Mouse (Mus musculus) layer of hippocampus, adult 6 months (tissue): ENCODE results near the gene Tbx2. TPM values are rescaled to one million over a fixed set of nuclear protein-coding genes. Genes with fewer than 3 reads are reported as not detected.

ENCODE experiments used
- long read RNA-seq, 2 experiments: library from polyadenylated mRNA; unstranded; transcript quantifications; one replicate each; pipeline ENCODE4 v2.0.0; 2019 to 2020
- polyA plus RNA-seq: library from polyadenylated mRNA; unstranded; fragments of <200 nt; fragmentation: Nextera tagmentation; gene quantifications from 2 replicates; pipeline ENCODE4 v1.2.3, GENCODE M21; 2021

Gene Tbx2
- 0.08 and 0.18 TPM in 2 replicates for polyA plus RNA-seq
- long read RNA-seq, experiment 1 = 0 reads
- long read RNA-seq, experiment 2, partial matches to known transcripts = 2 of 3 reads
- long read RNA-seq, experiment 2, other reads (novel, unspliced or antisense) = 0 of 3 reads

GRCm38 (mm10) chr11:85832231-85832924 lies at the start of gene Tbx2:
Tbx2 (plus strand) TSS chr11:85832551.

GRCm38 (mm10) chr11:85850233-85850632 lies 17.9 kb downstream of the Tbx2 start, which contains the start of gene Gm11444:
Gm11444 (minus strand) TSS chr11:85850333.

GRCm38 (mm10) chr11:85885665-85886428 lies 53.5 kb downstream of the Tbx2 start, which contains the start of gene Tbx4:
Tbx4 (plus strand) TSS chr11:85886422.

Other genes starting within 250 kb of the Tbx2 start
- not detected in 2 replicates for gene Gm11444, start 17.8 kb downstream of the Tbx2 start, polyA plus RNA-seq
- gene Tbx4, start 53.9 kb downstream of the Tbx2 start, polyA plus RNA-seq = not detected in 2 replicates